Mouse (Mus musculus) kidney, postnatal 10 days (tissue): Measurements from ENCODE around the gene Krt10.

Source experiments
- DNase-seq: peaks from one replicate; pipeline ENCODE4 v3.0.0; 2021; ENCODE audit warnings: mixed read lengths

Gene Krt10

DNA sequence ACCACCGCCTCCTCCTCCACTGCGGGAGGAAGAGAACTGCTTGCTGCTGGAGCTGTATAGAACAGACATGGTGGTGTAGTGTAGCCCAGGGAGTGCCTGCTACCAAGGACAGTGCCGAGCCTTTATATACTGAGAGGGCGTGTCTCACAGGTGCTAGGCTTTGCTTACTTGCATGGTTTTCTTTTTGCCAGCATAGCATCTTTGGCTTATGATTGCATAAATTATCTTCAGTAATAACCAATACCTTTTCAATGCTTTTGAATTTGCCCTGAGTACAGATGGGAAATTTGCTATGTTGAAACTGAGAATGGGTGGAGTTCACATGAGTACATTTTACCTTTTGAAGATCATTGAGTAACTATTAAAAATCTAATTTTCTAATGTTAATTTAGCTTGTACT lies at the start of gene Krt10:
Gene Krt10, minus strand, starts transcription at position 101 of the 400 bp plus-strand sequence.
- DNase-seq = no peak

DNA sequence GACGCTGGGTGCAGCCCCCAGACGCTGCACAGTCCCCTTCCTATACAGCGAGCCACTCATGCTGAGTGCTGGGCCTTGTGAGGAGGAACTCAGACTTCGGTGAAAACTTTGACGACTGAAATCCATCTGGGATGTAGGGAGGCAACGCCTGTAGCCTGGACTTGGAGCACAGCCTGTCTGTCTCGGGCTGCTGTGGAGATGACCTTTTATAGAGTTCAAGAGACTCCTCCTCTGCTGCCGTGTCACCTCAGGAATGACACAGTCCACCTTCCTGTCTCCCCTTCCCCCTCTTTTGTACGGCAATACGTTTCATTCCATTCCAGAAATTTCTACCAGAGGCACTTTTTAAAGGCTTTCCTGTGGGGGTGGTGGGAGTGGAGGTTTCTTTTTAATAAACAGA lies 48.8 kb upstream of the Krt10 start, which contains the start of gene Krt20:
Gene Krt20, minus strand, starts transcription at position 179 of the 400 bp plus-strand sequence.
- DNase-seq = no peak

DNA sequence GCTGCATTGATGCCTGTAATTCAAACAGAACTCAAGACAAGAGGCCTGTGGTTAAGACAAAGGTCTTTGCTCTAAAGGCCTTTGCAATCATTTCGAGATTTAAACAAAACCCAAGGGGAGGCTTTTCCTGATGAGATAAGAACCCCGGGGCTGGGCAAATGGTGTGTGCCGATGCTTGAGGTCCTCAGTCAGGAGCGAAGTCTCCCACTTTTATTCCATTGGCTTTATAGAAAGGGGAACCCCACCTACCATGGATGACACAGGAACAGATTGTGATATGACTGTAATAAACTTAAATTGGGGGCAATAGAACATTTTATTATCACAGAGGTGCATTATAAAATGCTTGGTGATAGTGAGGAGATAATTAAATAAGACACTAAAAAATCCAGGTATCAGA lies 47.5 kb upstream of the Krt10 start:
- no peak for DNase-seq

DNA sequence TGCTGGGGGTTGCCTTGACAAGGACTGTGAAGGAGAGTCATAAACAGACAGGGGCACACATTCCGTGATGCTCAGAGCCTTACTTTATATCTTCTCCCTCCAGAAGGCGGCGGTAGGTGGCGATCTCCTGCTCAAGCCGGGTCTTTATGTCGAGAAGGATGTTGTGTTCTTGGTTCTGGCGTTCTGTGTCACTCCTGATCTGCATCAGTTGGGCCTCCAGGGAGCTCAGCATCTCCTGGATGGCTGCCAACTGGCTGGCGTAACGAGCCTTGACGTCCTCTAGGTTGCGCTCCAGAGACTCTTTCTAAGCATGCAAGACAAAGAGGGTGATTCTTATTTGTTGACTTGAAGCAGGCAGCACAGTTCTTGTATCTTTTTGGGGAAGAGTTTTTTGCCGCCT lies 41.5 kb upstream of the Krt10 start:
- peak; percentile 50 for DNase-seq

DNA sequence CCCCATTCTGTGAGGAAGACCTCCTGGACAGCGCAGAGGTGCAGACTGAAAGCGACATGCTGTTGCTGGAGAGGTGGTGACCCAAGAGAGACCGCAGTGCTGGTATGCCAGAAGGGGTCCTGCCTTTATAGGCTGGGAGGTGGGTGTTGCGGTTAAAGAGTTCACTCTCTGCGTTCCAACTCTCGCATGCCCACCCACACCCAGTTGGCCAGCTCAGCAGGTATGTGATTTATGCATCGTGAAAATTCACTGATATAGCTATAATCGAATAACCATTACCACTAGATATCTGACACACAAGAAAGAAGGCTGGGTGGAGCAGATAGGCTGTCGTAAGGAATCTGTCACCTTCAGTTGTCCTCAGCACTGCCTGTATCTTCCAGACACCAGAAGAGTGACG lies 33.0 kb upstream of the Krt10 start, which contains the start of gene Krt12:
Gene Krt12, minus strand, starts transcription at position 101 of the 400 bp plus-strand sequence.
- DNase-seq = no peak

DNA sequence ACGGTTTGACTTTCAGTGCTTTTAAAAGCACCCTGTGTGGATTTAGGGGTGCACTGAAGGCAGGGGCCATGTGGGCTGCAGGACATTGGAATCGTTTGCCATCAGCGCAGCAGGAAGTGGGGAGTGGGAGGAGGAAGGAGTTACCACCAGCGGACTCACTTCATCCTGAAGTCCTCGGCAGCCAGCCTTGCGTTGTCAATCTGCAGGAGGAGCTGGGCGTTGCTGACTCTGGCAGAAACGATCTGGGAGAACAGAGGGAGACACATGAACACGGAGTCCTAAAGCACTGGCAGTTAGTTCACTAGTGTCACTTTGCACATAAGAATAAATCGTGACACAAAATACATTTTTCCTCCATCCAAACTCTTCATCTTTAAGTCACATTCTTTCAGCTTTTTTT lies 31.4 kb upstream of the Krt10 start:
- DNase-seq = no peak

DNA sequence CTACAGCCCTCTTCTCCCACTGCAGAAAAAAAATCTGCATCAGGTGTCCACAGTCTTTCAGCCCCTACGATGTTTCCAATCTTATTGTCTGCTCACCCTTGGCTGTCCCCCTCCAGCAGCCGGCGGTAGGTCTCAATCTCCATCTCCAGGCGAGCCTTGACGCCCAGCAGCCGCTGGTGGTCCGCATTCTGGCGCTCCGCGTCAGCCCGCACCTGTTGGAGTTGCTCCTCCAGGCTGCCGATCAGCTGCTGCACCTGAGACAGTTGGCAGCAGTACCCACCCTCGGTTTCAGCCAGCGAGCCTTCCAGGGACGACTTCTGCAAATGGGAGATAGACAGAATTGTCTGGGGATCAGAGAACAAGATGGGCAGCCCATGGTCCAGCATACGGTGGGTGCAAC lies 28.7 kb upstream of the Krt10 start:
- DNase-seq = no peak

DNA sequence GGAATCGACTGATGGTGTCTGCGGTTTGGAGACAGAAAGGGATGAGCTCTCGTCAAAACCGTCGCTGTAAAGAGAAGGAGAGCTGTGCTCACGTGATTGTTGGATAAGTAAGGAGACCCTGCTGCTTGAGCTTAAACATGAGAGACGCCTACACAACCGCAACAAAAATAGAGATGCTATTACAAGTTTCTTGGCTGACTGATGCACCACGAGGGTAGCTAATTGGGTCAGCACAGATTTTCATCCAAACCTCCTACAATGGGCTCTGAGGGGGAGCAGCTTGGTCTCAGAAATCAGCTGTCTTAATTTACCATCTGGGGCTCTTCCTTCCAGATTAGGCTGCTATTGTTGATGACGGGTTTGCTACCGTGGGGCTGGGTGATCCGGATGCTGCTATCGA lies 27.7 kb upstream of the Krt10 start:
- no peak for DNase-seq

DNA sequence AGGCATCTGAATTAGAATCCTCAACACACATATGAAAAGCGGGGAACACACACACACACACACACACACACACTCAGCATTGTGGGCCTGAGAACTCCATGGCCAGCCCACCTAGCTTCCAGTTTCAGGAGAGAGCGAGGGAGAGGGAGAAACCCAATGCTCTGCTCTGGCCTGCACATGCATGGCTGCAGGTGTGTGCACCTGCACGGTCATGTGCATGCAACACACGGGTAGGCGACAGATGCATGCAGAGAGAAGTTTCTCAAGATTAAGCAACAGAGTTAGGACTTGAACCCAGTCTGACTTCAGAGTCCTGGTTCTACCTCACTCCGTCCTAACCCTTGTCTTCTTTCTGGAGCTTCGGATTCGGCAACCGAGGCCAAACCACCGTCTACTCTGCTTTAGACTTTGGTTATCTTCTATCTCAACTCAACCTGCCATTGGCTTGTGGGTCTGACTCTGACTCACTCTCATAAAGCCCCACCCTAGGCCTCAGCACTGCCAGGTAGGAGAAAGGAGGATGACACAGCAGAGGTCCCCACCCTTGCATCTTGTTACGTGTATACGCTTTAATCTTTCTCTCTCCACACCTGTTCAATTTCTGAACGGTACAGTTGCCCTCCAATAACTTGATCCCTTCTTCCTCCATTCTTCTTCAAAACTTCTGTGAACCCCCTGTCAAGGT lies 25.4 kb upstream of the Krt10 start:
- no peak for DNase-seq

DNA sequence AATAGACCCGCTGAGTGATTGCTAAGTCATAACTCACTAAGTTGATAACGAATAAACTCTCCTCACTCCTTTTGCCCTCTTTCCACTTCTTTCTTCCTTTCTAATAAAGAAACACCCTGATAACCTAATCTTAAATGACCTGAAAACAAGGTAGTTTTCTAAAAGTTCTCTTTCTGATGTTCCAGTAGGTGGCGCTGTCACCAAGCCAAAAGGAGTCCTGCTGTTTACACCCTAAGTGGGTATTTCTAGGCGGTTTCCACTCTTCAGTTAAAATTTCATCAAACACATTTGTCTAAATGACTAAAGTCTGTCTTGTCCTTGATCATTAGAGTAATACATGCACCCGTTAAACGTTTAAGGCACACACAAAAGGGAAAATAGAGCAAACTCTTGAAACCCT lies 24.1 kb upstream of the Krt10 start:
- DNase-seq = peak; percentile 72

DNA sequence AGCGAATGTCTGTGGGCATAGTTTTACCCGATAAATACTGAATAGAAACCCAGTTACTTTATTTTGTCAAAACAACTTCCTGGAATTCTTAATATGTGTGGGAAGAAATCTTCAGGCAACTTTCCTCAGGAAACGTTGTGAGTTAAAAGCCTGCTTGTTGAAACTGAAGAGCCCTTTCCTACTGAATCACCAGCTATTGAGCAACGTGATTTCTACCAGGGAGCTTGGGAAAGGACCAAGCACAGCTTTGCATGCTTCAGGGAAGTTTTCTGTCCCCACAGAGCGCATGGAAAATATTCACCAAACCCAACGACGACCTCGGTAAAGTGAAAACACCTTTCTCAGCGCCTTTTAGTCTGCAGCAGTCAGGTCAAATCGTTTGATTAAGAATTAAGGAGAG lies 17.0 kb upstream of the Krt10 start:
- no peak for DNase-seq

DNA sequence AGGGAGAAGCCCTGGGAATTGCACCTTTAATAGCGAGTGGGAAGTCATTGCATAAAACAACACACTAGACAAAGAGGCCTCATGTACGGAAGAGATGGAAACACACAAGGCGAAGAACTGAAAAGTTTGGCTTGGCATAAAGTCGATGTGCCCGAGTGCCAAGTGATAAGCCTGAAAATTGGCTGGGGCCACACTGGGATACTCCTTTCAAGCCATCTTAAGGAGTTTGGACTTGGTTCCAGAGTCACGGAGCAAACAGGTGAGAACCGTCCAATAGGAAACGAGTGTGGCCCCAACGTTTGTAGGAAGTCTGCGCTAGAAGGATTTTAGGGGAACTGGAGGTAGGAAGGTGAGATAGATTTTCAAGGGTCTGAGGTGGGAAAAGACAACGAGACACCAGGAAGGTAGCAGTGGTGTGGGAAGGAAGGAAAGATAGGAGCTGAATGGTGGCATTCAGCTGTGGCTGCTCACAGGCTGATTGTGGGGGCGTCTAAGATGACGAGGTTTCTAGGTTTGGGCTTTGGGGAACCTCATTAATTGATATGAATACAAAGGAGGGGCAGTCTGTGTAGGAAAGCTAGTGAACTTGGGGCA lies 10.9 kb upstream of the Krt10 start:
- no peak for DNase-seq

DNA sequence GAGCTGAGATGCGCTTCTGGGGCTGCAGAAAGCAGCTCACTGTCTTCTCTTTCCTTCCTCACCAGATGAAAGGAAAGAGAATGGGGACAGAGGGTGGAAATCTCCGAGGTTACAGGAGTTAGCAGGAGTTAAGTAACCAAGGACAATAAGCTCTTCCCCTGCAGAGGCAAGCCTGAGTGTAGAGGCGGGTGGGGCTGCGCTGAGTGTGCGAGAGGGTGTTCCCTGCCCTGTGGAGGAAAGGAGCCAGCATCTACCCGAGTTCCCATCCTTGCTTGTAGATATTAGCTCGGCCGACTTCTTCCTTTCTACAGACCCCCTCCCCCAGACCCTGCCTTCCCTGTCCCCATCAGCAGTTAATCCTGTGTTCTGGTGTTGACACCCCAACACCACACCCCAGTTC lies 9.7 kb upstream of the Krt10 start:
- DNase-seq = no peak

DNA sequence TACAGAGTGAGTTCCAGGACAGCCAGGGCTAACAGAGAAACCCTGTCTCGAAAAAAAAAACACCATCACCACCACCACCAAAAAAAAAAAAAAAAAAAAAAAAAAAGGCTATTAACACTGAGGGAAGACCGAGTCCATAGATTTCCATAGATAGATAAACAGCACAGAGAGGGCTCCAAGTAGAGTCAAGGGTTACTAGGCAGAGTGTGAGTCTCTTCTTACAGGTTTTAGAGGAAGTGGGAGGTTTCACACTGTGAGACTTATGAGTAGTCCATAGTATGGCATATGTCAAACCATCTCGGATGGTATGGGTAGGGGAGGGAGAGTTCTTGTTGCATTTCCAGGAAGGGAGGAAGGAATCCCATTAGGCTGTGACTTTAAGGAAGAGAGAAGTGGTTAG lies 8.9 kb upstream of the Krt10 start:
- DNase-seq = no peak

DNA sequence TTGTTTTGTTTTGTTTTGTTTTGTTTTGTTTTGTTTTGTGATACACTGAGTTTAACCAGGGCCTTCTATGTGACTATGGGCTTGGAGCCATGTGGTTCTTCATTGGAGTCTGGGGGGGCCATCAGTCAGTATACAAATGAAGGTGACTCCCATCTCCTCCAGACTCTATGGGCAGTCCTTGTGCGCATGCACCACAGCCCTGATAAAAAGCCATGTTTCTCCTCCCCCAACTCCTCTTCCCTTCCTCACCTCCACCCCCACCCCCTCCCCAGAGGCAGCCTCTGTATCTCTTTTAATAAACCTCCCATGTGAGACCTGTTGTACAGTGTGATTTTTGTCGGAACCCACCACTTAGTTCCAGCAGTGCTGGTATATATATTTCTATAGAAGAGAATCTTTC lies 7.5 kb upstream of the Krt10 start:
- no peak for DNase-seq

DNA sequence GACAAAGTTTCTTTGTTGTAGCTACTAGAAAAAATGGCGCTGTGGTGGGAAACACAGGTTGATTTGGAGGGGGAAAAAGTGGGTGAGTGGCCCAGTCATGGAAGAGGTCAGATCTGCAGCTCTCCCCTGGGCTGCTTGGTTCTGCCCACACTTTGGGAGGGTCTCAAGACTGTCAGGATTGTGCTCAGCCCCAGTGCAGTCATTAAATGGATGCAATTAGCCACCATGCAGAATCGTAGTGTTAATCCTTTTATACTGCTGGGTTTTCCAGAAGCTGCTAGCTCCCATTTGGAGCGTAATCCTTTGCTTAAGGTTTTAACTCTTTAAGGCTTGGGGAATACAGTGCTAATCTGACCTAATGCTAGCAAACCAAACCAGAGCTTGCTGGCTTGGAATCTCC lies 6.9 kb upstream of the Krt10 start:
- no peak for DNase-seq

DNA sequence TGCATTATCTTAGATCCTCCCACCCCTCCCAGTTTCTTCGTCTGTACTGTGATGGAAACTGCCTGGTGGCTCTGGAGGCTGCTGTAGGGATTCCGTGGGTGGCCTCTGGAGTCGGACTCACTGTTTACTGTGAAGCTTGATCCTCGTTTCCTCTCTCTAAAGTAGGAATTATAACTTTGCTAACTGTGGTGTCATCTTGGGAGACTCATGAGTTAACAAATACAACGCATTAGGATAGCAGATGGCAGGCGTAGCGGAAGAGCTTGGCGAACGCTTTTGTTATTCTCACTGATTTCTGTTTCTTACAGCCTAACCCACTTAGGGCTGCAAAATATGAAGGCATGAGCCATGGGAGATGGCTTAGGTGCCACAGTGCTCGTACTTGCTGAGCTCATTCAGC lies 3.3 kb upstream of the Krt10 start:
- no peak for DNase-seq

DNA sequence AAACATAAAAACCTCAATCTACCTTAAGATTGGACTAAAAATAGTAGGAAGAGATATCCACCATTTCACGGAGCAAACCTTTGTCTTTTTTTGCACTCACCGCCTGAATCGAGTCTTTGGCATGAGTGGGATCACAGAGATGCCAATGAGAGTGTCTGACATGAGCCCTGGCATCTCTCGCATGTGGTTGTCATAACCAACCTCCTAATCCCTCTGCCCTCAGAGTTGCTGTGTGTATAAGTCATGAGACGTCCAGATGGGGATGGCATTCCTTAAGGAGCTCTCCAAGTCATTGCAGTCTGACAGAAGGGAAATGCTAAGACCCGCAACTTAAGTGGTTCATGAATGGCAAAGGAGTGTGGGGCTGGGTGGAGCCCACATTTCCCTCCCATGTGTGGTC lies 2.2 kb upstream of the Krt10 start:
- DNase-seq = no peak

DNA sequence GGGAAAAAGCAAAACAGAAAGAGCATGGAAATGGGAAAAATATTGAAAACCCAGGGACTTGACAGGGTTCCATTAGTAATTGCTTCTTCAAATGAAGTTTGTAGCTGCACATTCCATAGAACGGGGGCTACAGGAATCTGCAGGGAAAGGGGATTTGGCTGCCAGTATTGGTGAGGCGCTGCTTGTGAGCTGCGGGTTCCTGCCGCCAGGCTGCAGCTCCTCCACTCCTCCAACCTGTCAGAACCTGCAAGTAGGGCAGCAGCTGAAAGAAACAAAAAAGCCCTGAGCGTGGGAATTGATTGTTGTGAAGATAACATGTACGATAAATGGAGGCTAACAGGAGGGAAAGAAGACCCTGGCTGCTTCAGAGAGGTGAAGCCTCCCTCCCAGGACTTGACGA lies 1.7 kb upstream of the Krt10 start:
- DNase-seq = no peak

DNA sequence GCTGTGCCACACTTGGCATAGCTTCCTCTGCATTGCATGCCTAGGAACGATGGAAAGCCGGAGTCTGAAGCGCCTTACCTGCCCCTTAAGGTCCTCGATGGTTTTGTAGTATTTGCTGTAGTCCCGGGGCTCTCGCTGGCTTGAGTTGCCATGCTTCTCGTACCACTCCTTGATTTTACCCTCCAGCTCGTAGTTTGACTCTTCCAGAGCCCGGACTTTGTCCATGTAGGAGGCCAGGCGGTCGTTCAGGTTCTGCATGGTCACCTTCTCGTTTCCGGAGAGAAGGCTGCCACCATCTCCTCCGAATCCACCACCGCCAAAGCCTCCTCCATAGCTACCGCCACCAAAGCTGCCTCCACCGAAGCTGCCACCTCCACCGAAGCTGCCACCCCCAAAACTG lies 503 bp downstream of the Krt10 start:
- DNase-seq = no peak

DNA sequence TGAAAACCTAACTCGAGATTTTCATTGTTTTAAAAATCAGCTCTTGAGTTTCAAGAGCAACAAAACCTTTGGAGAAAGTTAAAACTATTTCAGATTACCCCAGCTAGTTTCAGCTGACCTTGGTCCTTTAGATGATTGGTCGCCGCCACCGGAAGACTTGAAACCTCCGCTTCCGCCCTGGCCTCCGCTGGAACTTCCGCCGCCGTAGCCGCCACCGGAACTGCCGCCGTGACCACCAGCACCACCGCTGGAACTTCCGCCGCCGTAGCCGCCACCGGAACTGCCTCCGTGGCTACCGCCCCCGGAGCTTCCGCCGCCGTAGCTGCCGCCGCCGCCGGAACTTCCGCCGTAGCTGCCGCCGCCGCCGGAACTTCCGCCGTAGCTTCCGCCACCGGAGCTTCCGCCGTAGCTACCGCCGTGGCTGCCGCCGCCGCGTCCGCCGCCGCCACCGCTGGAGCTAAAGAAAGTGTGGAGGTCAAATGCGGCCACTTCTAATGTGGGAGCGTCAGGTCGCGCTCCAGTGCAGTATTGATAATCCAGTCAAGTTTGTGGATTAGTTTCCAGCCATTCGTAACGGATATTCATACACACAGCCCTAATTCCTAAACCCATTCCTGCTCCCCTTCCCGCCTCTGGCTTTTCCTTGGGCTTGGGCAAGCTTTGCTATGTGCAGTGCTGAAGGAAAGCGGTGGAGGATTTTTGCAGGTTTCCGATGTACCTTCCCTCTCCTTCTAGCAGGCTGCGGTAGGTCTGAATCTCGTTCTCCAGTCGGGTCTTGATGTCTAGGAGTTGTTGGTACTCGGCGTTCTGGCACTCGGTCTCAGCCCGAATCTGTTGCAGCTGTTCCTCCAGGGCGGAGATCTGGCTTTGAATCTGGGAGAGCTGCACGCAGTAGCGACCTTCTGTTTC lies 3.1 kb downstream of the Krt10 start:
- peak; percentile 95 for DNase-seq

DNA sequence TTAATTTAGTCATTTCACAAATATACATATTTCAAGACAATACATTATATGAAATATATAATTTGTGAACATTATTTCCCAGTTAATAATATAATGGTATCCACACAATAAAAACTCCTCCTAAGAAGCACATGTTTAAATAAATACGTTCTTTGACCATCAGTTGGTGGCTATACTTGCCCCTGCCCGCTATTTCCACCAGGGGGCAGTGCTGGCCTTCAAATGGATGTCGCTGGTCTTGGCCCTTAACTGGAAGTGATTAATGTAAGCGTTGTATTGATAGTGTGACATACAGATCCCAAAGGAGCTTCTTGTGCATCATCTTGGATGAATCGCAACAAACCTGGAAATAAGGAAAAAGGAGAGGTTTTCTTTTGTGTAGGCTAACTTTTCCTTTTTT lies 9.6 kb downstream of the Krt10 start:
- DNase-seq = peak; percentile 84

DNA sequence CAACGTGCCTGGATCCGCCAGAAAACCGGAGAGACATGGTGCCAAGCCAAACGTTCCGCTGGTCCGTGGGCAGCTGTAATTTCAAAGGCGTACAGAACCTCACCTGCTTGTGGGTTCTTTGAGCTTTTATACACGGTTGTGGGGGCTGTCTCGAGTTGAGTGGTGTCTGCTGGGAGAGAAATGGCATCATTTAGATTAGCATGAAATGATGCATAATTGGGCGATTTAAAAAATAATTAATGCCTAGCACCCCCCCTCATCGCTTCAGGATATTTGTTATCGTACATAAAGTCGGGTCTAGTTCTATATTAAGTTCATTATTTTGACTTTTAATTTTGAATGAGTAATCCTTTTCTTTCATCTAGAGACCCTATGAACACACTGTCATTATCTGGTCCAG lies 14.4 kb downstream of the Krt10 start, which contains the start of gene Krt28:
Gene Krt28, minus strand, starts transcription at position 101 of the 400 bp plus-strand sequence.
- DNase-seq = no peak
